Mouse (Mus musculus) neutrophil, adult 83 days (primary cell): ENCODE data around the gene Cyp4a32. TPM values are rescaled to one million over a fixed set of nuclear protein-coding genes. Genes with fewer than 3 reads are reported as not detected.

ENCODE experiments used
- total RNA-seq, 2 experiments: library from RNA; stranded (reverse); gene quantifications; one replicate each; pipeline ENCODE4 v1.2.4; 2023

Gene Cyp4a32
- not detected for total RNA-seq

DNA sequence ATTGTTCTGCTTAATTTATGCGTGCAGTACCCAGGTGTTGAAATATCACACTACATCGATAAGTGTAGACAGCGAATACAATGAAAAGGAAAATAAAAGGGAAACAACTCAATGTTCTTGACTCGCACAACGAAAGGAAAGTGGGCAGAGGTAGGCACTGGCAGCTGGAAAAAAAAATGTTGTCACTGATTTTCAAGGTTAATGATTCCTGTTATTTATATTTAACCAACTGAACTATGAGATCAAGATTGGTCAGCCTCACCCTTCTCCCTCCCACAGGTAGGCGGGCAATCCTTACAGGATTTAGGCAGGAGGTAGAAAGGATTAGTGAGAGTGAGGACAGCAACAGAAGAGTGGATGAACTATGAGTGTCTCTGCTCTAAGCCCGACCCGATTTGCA, at the start of gene Cyp4a32:
Cyp4a32 (plus strand) TSS at position 359 of the 400 bp plus-strand sequence.

DNA sequence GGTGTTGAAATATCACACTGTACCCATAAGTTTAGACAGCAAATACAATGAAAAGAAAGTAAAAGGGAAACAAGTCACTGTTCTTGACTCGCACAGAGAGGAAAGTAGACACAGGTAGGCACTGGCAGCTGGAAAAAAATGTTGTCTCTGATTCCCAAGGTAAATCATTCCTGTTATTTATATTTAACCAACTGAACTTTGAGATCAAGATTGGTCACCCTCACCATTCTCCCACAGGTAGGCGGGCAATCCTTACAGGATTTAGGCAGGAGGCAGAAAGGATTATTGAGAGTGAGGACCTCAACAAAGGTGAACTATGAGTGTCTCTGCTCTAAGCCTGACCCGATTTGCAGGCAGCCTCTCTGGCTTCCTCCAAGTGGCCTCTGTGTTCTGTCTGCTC, 37.4 kb upstream of the Cyp4a32 start, which contains the start of gene Cyp4a31:
Cyp4a31 (plus strand) TSS at position 249 of the 400 bp plus-strand sequence.

DNA sequence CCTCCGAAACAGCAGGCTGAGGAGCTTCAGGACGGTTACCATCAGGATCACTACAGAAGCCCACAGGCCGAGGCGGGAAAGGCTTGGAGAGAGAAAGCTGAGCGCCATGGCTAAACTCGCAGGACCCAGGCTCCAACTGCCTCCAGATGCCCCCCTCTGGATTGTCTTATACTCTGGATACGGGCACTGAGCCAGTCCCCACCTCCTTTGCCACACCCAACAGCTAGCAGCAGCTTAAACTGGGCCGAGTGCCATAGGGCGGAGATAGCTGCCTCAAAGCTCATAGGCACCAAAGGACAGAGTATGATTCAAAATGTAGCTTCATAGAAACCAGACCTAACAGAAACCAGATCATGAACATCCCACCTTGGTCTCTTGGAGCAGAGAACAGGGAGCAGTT, 46.8 kb downstream of the Cyp4a32 start, which contains the start of gene Cyp4b1:
Cyp4b1 (minus strand) TSS at position 144 of the 400 bp plus-strand sequence.

Other genes starting within 250 kb of the Cyp4a32 start
- not detected for gene Cyp4a12b, start 189.3 kb upstream of the Cyp4a32 start, total RNA-seq
- not detected for gene Cyp4a30b, start 148.4 kb upstream of the Cyp4a32 start, total RNA-seq
- gene Cyp4a14, start 104.8 kb upstream of the Cyp4a32 start, total RNA-seq = not detected
- gene Cyp4a10, start 82.7 kb upstream of the Cyp4a32 start, total RNA-seq = not detected
- gene Cyp4a31, start 37.3 kb upstream of the Cyp4a32 start, total RNA-seq = not detected
- not detected for gene Cyp4b1, start 46.8 kb downstream of the Cyp4a32 start, total RNA-seq
- gene Efcab14, start 136.8 kb downstream of the Cyp4a32 start, total RNA-seq = 10 to 100 TPM; 32.5 to 34.8 TPM
- gene Tex38, start 180.0 kb downstream of the Cyp4a32 start, total RNA-seq = not detected
- gene Atpaf1, start 183.8 kb downstream of the Cyp4a32 start, total RNA-seq = 1 to 10 TPM; 7.1 to 7.6 TPM
- 10 to 100 TPM; 13.0 to 16.5 TPM for gene Mob3c, start 227.1 kb downstream of the Cyp4a32 start, total RNA-seq
- 100 to 1,000 TPM; 120 to 126 TPM for gene Mknk1, start 238.2 kb downstream of the Cyp4a32 start, total RNA-seq